Mouse (Mus musculus) gastrocnemius, postnatal 4 days (tissue): Measurements from ENCODE around the gene Dnah7c. TPM values are rescaled to one million over a fixed set of nuclear protein-coding genes. Genes with fewer than 3 reads are reported as not detected.
"Not testable (repeated sequence)": the region's sequence is repeated elsewhere in the genome, so short reads cannot be mapped to it uniquely, and the experiment has no call there.

Experiments
- DNase-seq, 2 experiments: peaks; one replicate each; pipeline ENCODE4 v3.0.0; 2021 to 2022; ENCODE audit warnings: low spot score in 2 of 2, mixed read lengths in 2 of 2
- total RNA-seq, 2 experiments: library from RNA; stranded (reverse); gene quantifications; 2 replicates each; pipeline ENCODE4 v1.2.3; 2021

The Dnah7c gene
- total RNA-seq, 2 experiments from 2014 or later, result 0.03 to 0.12 TPM

GRCm38 (mm10) chr1:46725719-46726118, 300.3 kb downstream of the Dnah7c start:
- DNase-seq, result not testable (repeated sequence)

- DNase-seq, result not testable (repeated sequence)
These were observed 304.3 kb downstream of the Dnah7c start for GRCm38 (mm10) chr1:46729731-46730130.

DNA sequence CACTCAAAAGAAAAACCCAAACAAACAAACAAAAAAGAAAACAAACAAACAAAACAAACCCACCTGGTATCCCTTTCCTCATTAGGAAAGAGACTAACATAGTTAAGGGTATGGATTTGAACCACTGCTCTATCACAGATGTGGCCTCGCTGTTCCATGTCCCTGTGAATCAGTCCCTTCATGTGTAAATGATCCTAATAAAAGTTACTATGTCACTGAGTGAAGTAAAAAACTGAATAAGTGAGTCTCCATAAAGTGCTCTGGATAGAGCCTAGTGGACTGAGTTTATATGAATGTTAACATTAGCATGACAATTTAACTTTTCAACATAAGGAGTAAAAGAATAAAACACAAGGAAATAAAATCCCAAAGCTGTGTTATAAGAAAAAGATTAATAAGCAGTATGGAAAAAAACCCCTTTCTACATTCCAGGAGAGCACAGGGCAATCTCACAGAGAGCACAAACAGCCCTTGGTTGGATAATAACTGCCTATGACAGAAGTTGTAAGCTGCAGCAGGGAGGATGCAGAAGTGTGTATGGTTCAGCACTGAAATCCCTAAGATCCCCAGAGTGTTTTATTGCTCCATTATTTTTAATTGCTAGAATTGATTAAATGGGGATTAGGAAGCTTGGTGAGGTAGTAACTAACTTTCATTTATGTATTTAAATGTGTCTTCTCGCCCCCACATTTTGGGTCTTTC, 308.2 kb downstream of the Dnah7c start:
- DNase-seq, result not testable (repeated sequence)

- not testable (repeated sequence) for DNase-seq
These were observed 309.1 kb downstream of the Dnah7c start for GRCm38 (mm10) chr1:46734455-46734854.

GRCm38 (mm10) chr1:46764600-46764999, 339.2 kb downstream of the Dnah7c start:
- DNase-seq, result not testable (repeated sequence)

GRCm38 (mm10) chr1:46769318-46769717, 343.9 kb downstream of the Dnah7c start:
- DNase-seq, result not testable (repeated sequence)

DNA sequence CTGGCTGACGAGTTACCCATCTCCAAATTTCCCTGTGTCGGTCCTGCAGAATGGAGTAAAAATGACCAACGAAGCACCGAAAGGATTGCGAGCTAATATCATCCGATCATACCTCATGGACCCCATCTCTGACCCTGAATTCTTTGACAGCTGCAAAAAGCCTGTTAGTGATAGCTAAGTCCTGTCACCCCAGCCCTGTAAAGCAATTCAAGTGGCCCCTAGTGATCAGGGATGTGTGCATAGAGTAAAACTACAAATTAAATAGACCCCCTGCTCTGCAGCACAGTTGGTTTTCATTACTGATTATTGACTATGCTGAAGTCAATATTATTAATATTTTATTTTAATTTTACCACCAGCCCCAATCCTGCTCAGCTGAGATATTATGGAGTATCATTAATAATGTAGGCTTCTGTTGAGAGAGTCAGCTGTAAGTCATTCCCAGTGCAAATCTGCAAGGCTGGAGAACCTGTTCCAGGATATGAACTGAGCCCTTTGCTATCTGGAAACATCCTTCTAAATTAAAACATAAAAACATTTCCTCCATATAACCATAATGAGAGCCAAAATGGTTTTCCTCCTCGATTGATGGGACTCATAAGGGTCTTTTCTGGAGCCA, 344.8 kb downstream of the Dnah7c start:
- DNase-seq, result not testable (repeated sequence)

DNA sequence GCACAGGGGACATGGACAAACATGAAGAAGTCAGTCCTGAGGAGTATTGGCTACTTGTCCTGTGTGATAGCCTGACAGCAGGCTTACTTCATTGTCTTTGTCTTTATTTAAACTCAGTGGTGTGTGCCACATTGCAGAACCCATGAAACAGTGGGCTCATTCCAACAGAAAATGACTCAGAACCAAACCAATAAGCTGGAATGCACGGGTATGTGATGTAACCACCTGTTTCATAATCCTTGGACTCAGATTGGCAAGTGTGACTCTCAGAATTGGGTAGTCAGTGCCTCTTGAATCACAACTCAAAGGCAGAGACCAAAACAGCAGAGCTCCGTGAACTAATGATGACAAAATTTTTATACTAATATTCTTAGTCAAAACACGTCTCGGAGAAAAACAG, 356.8 kb downstream of the Dnah7c start:
- not testable (repeated sequence) for DNase-seq

- DNase-seq, result no peak
These were observed 379.7 kb downstream of the Dnah7c start for GRCm38 (mm10) chr1:46805074-46805473.

DNA sequence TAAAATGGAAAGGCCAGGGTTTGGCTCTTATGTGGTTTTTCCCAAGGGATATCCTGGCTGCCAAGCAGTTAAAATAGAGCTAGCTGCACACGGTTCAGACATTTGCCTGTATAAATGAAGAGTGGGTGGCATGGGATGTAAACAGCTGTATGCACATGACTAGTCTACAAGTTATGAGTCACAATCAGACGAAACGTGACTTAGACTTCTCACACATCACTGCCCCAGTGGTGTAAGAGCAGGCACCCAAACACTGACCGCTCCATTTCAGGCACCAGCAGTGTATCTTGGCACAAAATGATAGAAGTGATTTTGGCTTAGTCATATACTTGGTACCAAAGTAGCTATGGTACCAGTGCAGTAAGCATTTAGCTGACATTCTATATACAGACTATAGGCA, 383.2 kb downstream of the Dnah7c start:
- DNase-seq, result not testable (repeated sequence)

GRCm38 (mm10) chr1:46817934-46818333, 392.5 kb downstream of the Dnah7c start:
- no peak for DNase-seq

DNA sequence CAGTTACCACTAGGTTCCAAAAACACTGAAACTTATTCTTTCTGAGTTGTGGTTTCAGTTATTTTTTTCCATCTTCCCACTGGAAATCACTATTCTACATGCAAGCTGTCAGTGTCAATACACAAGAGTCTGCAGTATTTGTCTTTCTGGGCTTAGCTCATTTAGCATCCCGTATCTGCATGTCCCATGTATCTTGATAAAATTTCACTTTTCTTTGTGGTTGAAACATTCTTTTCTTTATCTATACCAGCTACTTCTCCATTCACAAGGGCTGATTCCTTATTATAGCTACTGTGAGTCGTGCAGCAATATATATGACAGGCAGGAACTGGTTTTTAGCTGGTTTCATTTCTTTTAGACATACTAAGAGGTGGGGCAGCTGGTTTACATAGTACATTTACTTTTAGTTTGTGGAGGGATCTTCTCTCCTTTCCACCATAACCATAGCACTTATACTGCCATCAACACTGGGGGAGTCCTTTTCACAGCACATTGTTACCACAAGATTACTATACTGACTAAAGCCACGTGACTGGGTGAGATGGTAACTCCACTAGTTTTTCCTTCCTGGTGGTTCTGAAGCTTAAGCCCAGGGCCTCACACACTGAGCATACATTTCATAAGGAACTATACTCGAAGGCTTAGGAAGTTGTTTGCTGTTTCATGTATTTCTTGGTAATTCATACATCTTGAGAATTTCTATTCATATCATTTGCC, 397.0 kb downstream of the Dnah7c start:
- DNase-seq, result no peak

DNA sequence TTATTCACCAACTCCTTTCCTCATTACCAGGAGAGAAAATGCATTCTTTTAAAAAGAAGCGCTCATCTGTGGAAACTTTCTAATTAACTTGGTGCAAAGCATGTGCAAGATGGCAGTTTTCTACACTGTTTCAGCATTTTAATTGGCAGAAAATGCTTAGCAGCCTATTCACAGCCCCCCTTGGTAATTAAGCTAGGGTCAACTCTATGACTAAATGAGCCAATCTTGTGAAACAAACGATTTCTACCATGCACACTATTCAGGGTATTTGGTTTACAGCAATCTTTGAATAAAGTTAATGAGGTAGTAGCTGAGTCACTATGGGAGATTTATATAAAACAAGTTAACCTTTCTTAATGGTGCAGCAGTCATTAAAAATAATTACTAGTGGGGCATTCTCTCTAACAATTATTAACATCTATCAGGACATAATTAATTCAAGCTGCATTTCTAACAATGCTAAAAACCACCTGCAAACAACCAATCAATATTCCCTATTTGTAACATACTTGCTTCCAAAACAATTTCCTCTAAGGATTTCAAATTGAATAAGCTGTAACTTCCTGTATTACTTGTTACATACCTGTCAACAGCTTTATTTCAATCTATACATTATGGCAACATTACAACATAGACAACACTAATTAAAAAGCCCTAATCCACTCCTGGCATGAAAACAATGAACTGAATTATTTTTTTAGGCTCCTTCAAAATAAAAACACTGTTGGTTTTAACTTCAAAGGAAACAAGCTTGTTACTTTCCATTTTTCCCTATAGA, 404.9 kb downstream of the Dnah7c start:
- no peak for DNase-seq

GRCm38 (mm10) chr1:46831927-46832326, 406.5 kb downstream of the Dnah7c start:
- DNase-seq, result no peak

- no peak for DNase-seq
These were observed 418.0 kb downstream of the Dnah7c start for GRCm38 (mm10) chr1:46843406-46843805.

DNA sequence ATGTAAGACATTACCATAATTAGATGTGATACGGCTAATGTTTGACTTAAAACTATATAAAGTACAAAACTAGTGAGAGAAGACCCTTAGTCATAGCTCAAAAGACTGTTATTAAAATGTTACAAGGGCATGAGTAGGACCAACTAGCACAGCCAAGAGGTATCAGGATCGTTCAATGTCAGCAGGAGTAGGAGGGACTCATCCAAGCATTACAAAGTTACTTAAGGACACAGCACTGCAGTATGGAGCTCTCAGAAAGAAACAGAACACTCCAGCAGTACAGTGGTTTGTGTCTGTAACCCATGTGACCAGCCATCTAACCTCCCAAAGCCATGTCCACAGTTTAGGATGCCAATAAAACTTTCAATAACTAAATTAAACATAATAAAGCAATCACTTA, 418.9 kb downstream of the Dnah7c start:
- DNase-seq, result no peak

DNA sequence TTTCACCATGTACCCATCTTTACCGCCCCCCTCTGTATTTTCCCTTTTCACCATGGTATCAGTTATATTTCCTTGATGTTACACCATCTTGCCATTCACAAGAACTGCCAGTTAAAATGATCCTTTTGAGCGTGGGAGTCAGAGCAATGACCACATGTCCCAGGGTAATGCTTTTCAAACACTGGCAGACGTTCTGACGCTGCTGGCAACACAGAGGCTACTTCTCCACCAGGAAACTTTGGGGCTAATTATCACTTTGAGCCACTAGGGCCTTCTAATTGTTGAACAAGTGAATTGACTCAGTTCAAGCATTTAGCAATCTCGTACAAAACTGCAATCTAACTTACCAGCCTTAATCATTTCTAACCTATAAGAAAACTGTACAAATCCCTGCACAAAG, 419.8 kb downstream of the Dnah7c start:
- no peak for DNase-seq

DNA sequence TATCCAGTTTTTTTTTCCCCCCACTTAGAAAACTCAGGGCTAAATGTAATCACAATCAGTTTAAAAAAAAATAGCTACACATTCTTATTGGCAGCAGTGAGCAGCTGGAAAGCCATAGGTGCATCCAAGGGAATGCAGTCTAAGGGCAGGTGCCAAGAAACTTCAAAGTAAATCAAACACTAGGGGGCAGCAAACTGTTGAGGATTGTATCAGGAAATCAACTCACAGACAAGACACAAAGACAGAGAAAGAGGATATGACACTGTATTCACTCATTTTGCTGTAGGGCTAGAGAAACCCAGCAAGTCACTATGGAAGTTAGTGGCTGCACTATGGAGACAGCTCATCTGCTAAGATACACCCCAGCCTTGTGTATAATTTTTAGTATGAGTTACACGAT, 424.4 kb downstream of the Dnah7c start:
- DNase-seq, result peak in 1 of 2 experiments; percentile 37

DNA sequence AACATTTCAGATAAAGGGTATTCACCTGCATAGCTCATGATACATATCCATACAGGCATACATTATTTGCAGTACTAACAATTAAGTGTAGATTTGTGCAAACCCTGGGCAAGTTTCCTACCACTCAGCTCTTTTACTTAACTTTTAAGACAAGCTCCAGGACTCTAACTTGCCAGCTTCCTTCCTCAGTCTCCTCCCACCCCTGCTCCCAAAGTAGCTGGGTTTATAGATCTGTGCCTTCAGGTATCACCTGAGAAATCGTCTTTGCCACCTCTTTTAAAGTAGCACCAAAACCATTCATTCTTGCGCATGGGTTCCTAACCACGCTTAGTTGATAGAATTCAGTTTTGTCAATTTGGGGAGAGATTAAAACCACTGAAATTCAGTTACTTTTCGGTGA, 426.2 kb downstream of the Dnah7c start:
- no peak for DNase-seq

DNA sequence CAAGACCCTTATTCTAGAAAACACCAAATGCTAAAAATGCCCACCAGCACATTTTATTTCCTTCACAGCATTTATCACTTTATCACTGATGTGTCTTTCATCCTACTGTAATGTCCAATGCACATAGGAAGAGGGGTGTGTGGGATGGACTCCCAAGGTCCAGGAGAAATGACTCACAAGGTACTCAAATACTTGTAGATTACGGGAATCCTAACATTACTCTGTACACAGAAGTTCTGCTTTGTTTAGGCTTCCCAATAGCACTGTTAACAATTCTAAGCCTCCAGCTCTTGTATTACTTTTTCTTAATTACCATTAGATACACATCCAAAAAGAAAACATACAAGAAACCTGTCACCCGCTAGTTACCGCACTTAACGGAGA, 426.8 kb downstream of the Dnah7c start:
- DNase-seq, result no peak

- DNase-seq, result peak; percentile 48 to 72
These were observed 427.3 kb downstream of the Dnah7c start for GRCm38 (mm10) chr1:46852600-46853272.
